Mouse (Mus musculus) myocyte (in vitro differentiated cells): Measurements from ENCODE around the gene Ivns1abp. TPM values are rescaled to one million over a fixed set of nuclear protein-coding genes. Genes with fewer than 3 reads are reported as not detected.

Experiments used
- H3K27me3 ChIP-seq: one replicate; pipeline ENCODE4 v1.6.1; 2011; ENCODE audit not compliant: control insufficient read depth, insufficient read depth, insufficient read length
- H3K36me3 ChIP-seq: one replicate; pipeline ENCODE4 v1.6.1; 2011; ENCODE audit not compliant: control insufficient read depth, insufficient read depth
- H3K4me2 ChIP-seq: one replicate; pipeline ENCODE4 v1.6.1; 2011; ENCODE audit warnings: low read depth, control low read depth
- H3K4me3 ChIP-seq: one replicate; pipeline ENCODE4 v1.5.1; 2011; ENCODE audit warnings: mild to moderate bottlenecking, control low read depth, moderate library complexity
- H3K79me2 ChIP-seq: one replicate; pipeline ENCODE4 v1.6.1; 2011; ENCODE audit not compliant: control insufficient read depth, insufficient read depth
- H3ac ChIP-seq: one replicate; pipeline ENCODE4 v1.6.1; 2011; ENCODE audit not compliant: control insufficient read depth, insufficient read length
- E2F4 ChIP-seq: IDR thresholded peaks from one replicate; pipeline ENCODE4 v1.6.1; 2011; ENCODE audit warnings: mild to moderate bottlenecking, control low read depth, moderate library complexity; ENCODE audit not compliant: insufficient read depth
- MAX ChIP-seq: IDR thresholded peaks from one replicate; pipeline ENCODE4 v1.6.1; 2011; ENCODE audit warnings: low read depth, mild to moderate bottlenecking, control low read depth
- MYOD1 ChIP-seq, 3 experiments: IDR thresholded peaks; one replicate each; pipeline ENCODE4 v1.6.1; 2011; ENCODE audit warnings: control low read depth in 2 of 3, low read depth in 2 of 3, mild to moderate bottlenecking in 2 of 3, moderate library complexity in 1 of 3; ENCODE audit not compliant: insufficient read length in 2 of 3, control insufficient read depth in 1 of 3
- MYOG ChIP-seq, 3 experiments: IDR thresholded peaks; one replicate each; pipeline ENCODE4 v1.6.1; 2011; ENCODE audit warnings: control low read depth in 2 of 3, low read depth in 2 of 3, mild to moderate bottlenecking in 2 of 3; ENCODE audit not compliant: insufficient read length in 2 of 3, control insufficient read depth in 1 of 3, insufficient read depth in 1 of 3
- POLR2AphosphoS2 ChIP-seq: IDR thresholded peaks from one replicate; pipeline ENCODE4 v1.6.1; 2011; ENCODE audit warnings: low read depth, control low read depth; ENCODE audit not compliant: insufficient read length
- REST ChIP-seq: IDR thresholded peaks from one replicate; pipeline ENCODE4 v1.6.1; 2011; ENCODE audit warnings: mild to moderate bottlenecking, control low read depth, moderate library complexity; ENCODE audit not compliant: insufficient read depth, insufficient read length
- SRF ChIP-seq: IDR thresholded peaks from one replicate; pipeline ENCODE4 v1.6.1; 2011; ENCODE audit warnings: low read depth; ENCODE audit not compliant: control insufficient read depth, insufficient read length
- TCF12 ChIP-seq: IDR thresholded peaks from one replicate; pipeline ENCODE4 v1.6.1; 2011; ENCODE audit warnings: mild to moderate bottlenecking, control low read depth; ENCODE audit not compliant: poor library complexity, insufficient read depth, severe bottlenecking
- TCF3 ChIP-seq: IDR thresholded peaks from one replicate; pipeline ENCODE4 v1.6.1; 2011; ENCODE audit warnings: low read depth, control low read depth; ENCODE audit not compliant: insufficient read length
- polyA plus RNA-seq: library from polyadenylated mRNA; unstranded; fragments of >200 nt; fragmentation: generic; extraction: Trizol; gene quantifications from one replicate; pipeline ENCODE4 v1.2.1, GENCODE M21; 2012; ENCODE audit warnings: missing spikeins

Gene Ivns1abp
- polyA plus RNA-seq, 1 experiment: 95.1 TPM

GRCm38 (mm10) chr1:151390029-151390428 lies 45.8 kb downstream of the Ivns1abp start:
- H3K4me2 ChIP-seq: no peak overlapping the region
- no peaks in the 10 kb centered on the region for H3K27me3 ChIP-seq
- peaks cover 21% of the 10 kb centered on the region for H3K36me3 ChIP-seq
- no peaks in the 10 kb centered on the region for H3K79me2 ChIP-seq
- no peak overlapping the region for H3ac ChIP-seq
- TF ChIP-seq MAX (no peak), REST (peak; percentile 68)
- H3K4me3 ChIP-seq: no peak overlapping the region

GRCm38 (mm10) chr1:151409827-151410226 lies 65.5 kb downstream of the Ivns1abp start:
- Histone ChIP-seq H3K4me2 (no peak overlapping the region), H3ac (no peak overlapping the region), H3K79me2 (no peaks in the 10 kb centered on the region), H3K4me3 (no peak overlapping the region), H3K36me3 (peaks cover 33% of the 10 kb centered on the region), H3K27me3 (no peaks in the 10 kb centered on the region)
- TF ChIP-seq MYOD1 (IDR thresholded peaks at IDR 0.05; ENCODE audit: control insufficient read depth in 1 of 3, insufficient read length in 2 of 3, low read depth in 2 of 3) (no peak), SRF (no peak), TCF12 (no peak), REST (no peak), E2F4 (no peak), MYOG (IDR thresholded peaks at IDR 0.05; ENCODE audit: control insufficient read depth in 1 of 3, insufficient read depth in 1 of 3, insufficient read length in 2 of 3, low read depth in 2 of 3) (no peak), TCF3 (no peak), POLR2AphosphoS2 (no peak)

Other genes with a start within 250 kb of the Ivns1abp start
- gene Gm47985, start 161.9 kb upstream of the Ivns1abp start, polyA plus RNA-seq: 0.12 TPM
- 0.13 TPM for gene Gm8947, start 152.1 kb upstream of the Ivns1abp start, polyA plus RNA-seq
- gene Gm47995, start 146.0 kb upstream of the Ivns1abp start, polyA plus RNA-seq: 0.23 TPM
- 0.30 TPM for gene 3110040M04Rik, start 140.4 kb upstream of the Ivns1abp start, polyA plus RNA-seq
- 0.14 TPM for gene Gm47996, start 134.3 kb upstream of the Ivns1abp start, polyA plus RNA-seq
- 2.7 TPM for gene Swt1, start 84.0 kb downstream of the Ivns1abp start, polyA plus RNA-seq
- gene Trmt1l, start 84.1 kb downstream of the Ivns1abp start, polyA plus RNA-seq: 14.6 TPM
- gene Rnf2, start 156.5 kb downstream of the Ivns1abp start, polyA plus RNA-seq: 14.1 TPM
- gene Fam129a, start 226.7 kb downstream of the Ivns1abp start, polyA plus RNA-seq: 2.7 TPM